Mouse (Mus musculus) liver, embryonic 13.5 days (tissue): ENCODE measurements around the gene Pafah1b1. TPM values are rescaled to one million over a fixed set of nuclear protein-coding genes. Genes with fewer than 3 reads are reported as not detected.
A peak's percentile ranks its signal among the peaks of the same experiment; 100 is the strongest.

ENCODE experiments used
- ATAC-seq: fragments of 200-750 bp; cut with Nextera tagmentation; 2 replicates; pipeline ENCODE4 v1.8.0; 2017; ENCODE audit warnings: low read depth, mild to moderate bottlenecking, moderate number of reproducible peaks, moderate library complexity
- DNase-seq: peaks from one replicate; pipeline ENCODE4 v3.0.0; 2022
- H3K27ac ChIP-seq: fragments of 300-500 bp; sonication (generic); 2 replicates; pipeline ENCODE4 v1.5.1; 2015; ENCODE audit warnings: moderate library complexity, mild to moderate bottlenecking, inconsistent platforms
- H3K27me3 ChIP-seq: fragments of 300-500 bp; sonication (generic); 2 replicates; pipeline ENCODE4 v1.6.1; 2015; ENCODE audit warnings: mild to moderate bottlenecking, inconsistent platforms
- H3K36me3 ChIP-seq: fragments of 300-500 bp; sonication (generic); 2 replicates; pipeline ENCODE4 v1.6.1; 2015; ENCODE audit warnings: mild to moderate bottlenecking, inconsistent platforms
- H3K4me1 ChIP-seq: fragments of 300-500 bp; sonication (generic); replicated peaks from 2 replicates; pipeline ENCODE4 v1.6.1; 2015; ENCODE audit warnings: inconsistent platforms
- H3K4me2 ChIP-seq: fragments of 300-500 bp; sonication (generic); 2 replicates; pipeline ENCODE4 v1.6.1; 2015; ENCODE audit warnings: inconsistent platforms, mild to moderate bottlenecking, moderate library complexity
- H3K4me3 ChIP-seq: fragments of 300-500 bp; sonication (generic); replicated peaks from 2 replicates; pipeline ENCODE4 v1.5.1; 2015; ENCODE audit warnings: mild to moderate bottlenecking, inconsistent platforms
- H3K9ac ChIP-seq: fragments of 300-500 bp; sonication (generic); 2 replicates; pipeline ENCODE4 v1.6.1; 2015; ENCODE audit warnings: mild to moderate bottlenecking, inconsistent platforms
- H3K9me3 ChIP-seq: fragments of 300-500 bp; sonication (generic); replicated peaks from 2 replicates; pipeline ENCODE4 v1.6.1; 2016; ENCODE audit warnings: inconsistent platforms
- WGBS: fragments of 180-500 bp; shearing (Covaris S2); methylation state at CpG from one replicate; pipeline ENCODE4 v1.1.7; 2015; ENCODE audit not compliant: insufficient replicate concordance; 5-methylcytosine and 5-hydroxymethylcytosine counted together
- polyA plus RNA-seq: library from polyadenylated mRNA; unstranded; fragments of >200 nt; fragmentation: Nextera tagmentation; extraction: Ambion mirVana; gene quantifications from 2 replicates; pipeline ENCODE4 v1.2.1, GENCODE M21; 2015

Gene Pafah1b1
- polyA plus RNA-seq, 1 experiment from 2014 or later, result 38.9 TPM

DNA sequence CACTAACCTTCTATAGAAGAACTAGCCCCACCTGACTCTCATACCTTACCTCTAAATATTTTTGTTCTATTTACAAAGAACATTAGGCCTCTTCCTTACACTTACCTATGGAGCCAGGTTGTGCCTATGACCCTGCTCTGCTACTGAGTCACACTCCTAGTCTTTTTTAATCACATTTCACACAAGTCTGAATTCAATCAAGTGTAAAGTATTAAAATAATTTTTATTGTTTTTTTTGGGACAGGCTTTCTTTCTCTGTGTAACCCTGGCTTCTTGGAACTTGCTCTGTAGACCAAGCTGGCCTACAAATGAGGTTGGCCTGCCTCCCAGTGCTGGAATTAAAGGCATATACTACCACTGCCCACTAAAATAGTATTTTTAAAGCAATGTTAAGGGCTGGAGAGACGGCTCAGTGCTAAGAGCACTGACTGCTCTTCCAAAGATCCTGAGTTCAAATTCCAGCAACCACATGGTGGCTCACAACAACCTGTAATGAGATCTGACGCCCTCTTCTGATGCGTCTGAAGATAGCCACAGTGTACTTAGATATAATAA lies 8.4 kb downstream of the Pafah1b1 start:
- H3K4me1 ChIP-seq, result peaks cover 53% of the 10 kb centered on the region
- no peak overlapping the region for H3K4me3 ChIP-seq
- H3K27ac ChIP-seq, result no peak overlapping the region
- no peak for DNase-seq
- no peak for ATAC-seq
- no peak overlapping the region for H3K4me2 ChIP-seq
- 79% methylated on average over 3 of the region's 3 CpGs for WGBS
- H3K9me3 ChIP-seq, result no peaks in the 10 kb centered on the region
- H3K9ac ChIP-seq, result no peak overlapping the region
- no peaks in the 10 kb centered on the region for H3K27me3 ChIP-seq
- H3K36me3 ChIP-seq, result peaks cover 8% of the 10 kb centered on the region; the same call in 1 of the 2 replicates

DNA sequence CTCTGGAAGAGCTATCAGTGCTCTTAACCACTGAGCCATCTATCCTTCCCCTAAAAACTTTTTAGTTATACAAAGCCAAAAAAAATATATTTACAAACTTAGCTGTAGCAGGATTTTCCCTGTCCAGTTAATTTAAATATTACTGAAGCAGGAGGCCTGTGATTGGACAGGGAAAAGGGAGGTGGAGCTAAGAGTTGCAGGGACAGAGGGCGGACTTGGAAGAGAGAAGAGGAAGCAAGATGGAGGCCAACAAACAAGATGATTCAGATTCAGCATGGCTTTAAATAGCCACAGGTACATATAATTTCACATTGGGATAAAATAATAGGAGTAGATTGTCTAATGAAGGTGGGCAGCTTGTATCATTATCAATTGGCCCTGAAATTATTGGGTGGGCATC lies 13.8 kb downstream of the Pafah1b1 start:
- WGBS, result 86% methylated on average over 1 of the region's 1 CpGs
- peaks cover 18% of the 10 kb centered on the region for H3K36me3 ChIP-seq
- no peak overlapping the region for H3K4me3 ChIP-seq
- H3K9ac ChIP-seq, result no peak overlapping the region
- no peaks in the 10 kb centered on the region for H3K9me3 ChIP-seq
- H3K27ac ChIP-seq, result no peak overlapping the region
- no peaks in the 10 kb centered on the region for H3K27me3 ChIP-seq
- DNase-seq (no peak), ATAC-seq (no peak)
- H3K4me2 ChIP-seq, result no peak overlapping the region
- H3K4me1 ChIP-seq, result peaks cover 42% of the 10 kb centered on the region

DNA sequence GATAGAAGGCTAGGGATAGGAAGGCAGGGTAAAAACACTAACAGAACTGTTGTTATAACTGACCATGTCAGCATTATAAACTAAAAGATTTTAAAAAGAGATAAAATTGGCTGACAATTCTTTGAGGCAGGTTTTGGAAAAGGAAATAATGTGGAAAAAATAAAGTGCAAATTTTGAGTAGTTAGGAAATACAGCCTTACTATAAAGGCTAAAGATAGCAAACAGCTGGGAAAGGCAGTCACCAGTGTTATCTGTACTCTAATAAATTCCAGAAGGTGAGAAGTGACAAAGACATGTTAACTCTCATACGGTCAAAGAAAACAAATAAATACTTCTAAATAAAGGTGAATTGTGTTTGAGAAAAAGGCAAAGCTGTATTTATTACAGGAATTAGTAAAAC lies 15.7 kb downstream of the Pafah1b1 start:
- WGBS, result 48% methylated on average over 1 of the region's 1 CpGs
- no peaks in the 10 kb centered on the region for H3K27me3 ChIP-seq
- ATAC-seq (no peak), DNase-seq (no peak)
- H3K9ac ChIP-seq, result no peak overlapping the region
- peaks cover 35% of the 10 kb centered on the region for H3K4me1 ChIP-seq
- H3K36me3 ChIP-seq, result peaks cover 16% of the 10 kb centered on the region; the same call in 1 of the 2 replicates
- H3K9me3 ChIP-seq, result no peaks in the 10 kb centered on the region
- no peak overlapping the region for H3K27ac ChIP-seq
- no peak overlapping the region for H3K4me2 ChIP-seq
- H3K4me3 ChIP-seq, result no peak overlapping the region

DNA sequence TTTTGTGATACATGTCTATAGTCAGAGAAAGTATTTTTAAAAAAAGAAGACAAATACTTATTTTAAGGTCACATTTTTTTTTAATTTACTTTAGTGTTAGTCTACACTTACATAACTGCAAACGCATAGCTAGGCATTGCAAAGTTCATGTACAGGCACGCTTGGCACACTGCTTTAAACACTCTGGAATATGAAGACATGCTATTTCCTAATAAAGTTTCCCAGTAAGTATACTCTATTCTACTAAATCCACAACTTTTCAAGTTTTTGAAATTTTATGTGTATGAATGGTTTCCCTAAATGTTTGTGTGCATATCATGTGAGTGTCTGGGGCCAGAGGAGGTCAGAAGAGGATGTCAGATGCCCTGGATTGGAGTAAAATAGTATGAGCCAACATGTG lies 20.4 kb downstream of the Pafah1b1 start:
- H3K27ac ChIP-seq, result no peak overlapping the region
- ATAC-seq (no peak), DNase-seq (no peak)
- H3K4me3 ChIP-seq, result no peak overlapping the region
- H3K4me2 ChIP-seq, result no peak overlapping the region
- no peaks in the 10 kb centered on the region for H3K9me3 ChIP-seq
- H3K27me3 ChIP-seq, result no peaks in the 10 kb centered on the region
- peaks cover 28% of the 10 kb centered on the region for H3K4me1 ChIP-seq
- 87% methylated on average over 2 of the region's 2 CpGs for WGBS
- H3K36me3 ChIP-seq, result peaks cover 12% of the 10 kb centered on the region
- no peak overlapping the region for H3K9ac ChIP-seq

DNA sequence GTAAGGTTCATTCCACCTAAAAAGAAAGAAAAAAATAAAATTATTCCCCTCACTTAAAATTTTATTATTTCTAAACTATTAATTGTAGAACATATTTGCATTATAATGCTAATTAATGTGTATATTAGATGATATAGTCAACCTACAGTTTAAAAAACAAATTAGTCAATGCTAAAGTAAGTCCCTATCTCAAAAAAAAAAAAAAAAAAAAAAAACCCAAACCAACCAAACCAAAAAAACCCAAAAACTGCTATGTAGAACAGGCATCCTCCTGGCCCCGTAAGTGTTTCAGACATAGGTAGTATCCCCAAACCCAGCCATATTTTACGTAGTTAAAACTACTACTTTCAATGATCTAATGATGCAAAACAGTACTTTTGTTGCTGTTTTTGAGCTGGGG lies 25.0 kb downstream of the Pafah1b1 start:
- no peaks in the 10 kb centered on the region for H3K9me3 ChIP-seq
- no peak overlapping the region for H3K4me3 ChIP-seq
- 98% methylated on average over 2 of the region's 2 CpGs for WGBS
- no peak overlapping the region for H3K27ac ChIP-seq
- H3K4me2 ChIP-seq, result no peak overlapping the region
- peaks cover 42% of the 10 kb centered on the region for H3K36me3 ChIP-seq
- no peaks in the 10 kb centered on the region for H3K27me3 ChIP-seq
- no peak overlapping the region for H3K9ac ChIP-seq
- DNase-seq, result no peak
- H3K4me1 ChIP-seq, result peaks cover 11% of the 10 kb centered on the region
- no peak for ATAC-seq

DNA sequence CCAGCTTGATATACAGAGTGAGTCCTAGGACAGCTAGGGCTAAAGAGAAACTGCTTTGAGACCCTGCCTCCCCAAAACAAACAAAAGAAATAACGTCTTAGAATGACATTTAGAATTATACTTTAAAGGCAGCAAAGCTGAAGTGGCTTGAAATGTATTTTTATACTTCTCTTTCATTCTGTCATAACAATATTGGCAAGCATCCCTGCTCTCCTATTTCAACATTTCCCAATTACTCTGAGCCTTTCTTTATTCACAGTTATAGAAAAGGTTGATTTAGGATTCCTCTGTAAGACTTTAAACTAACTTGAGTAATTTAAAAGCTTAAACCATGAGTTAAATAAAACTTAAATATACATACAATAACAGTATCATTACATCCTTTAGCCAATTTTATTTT lies 32.3 kb downstream of the Pafah1b1 start:
- Histone ChIP-seq H3K4me3 (no peak overlapping the region), H3K27me3 (no peaks in the 10 kb centered on the region), H3K9ac (no peak overlapping the region), H3K36me3 (peaks cover 58% of the 10 kb centered on the region), H3K9me3 (no peaks in the 10 kb centered on the region), H3K4me2 (no peak overlapping the region), H3K4me1 (peaks cover 3% of the 10 kb centered on the region), H3K27ac (no peak overlapping the region)
- ATAC-seq (no peak), DNase-seq (no peak)
- WGBS, result 65% methylated on average over 1 of the region's 1 CpGs

DNA sequence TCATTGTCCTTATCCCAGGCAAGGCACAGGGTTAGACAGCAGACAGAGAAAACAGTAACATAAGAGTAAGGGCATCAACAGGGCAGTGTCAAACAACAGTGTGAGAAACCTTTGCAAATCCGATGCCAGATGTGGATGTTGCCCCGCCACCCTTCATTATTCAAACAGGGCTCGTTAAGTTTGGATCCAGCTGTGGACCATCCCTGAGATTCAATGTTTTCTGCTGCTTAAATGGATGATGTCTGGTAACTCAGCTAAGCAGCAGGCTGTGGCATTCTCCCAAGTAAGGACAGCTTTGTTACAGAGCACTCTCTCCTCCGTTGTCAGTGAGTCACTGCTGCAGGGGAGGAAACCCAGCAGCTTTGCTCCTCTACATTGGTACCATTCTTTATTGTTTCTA lies 49.3 kb downstream of the Pafah1b1 start:
- Histone ChIP-seq H3K27me3 (no peaks in the 10 kb centered on the region), H3K9ac (no peak overlapping the region), H3K4me3 (no peak overlapping the region), H3K4me1 (peaks cover 26% of the 10 kb centered on the region), H3K9me3 (no peaks in the 10 kb centered on the region), H3K36me3 (peaks cover 74% of the 10 kb centered on the region), H3K27ac (peak overlapping the region; percentile 34), H3K4me2 (no peak overlapping the region)
- ATAC-seq, result no peak
- DNase-seq, result no peak
- 83% methylated on average over 4 of the region's 4 CpGs for WGBS

DNA sequence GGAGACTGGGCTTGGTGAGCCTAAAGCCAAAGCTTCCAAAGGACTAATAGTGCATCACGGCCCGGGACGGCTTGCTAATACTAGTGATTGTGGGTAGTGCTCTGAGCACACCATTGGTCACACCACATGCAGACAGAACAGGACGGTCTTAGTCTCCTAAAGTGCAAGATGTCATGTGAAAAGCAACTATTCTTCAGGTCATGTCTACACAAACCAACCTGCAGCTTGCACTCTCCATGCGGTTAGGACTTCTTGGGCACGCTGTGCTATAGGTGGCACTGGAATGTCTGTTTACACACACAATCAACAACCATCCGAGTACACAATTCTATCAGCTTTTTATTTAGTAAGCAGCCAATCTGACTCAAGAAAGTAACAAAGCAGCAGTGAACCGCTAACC lies 49.8 kb downstream of the Pafah1b1 start:
- H3K36me3 ChIP-seq, result peaks cover 74% of the 10 kb centered on the region
- DNase-seq, result no peak

DNA sequence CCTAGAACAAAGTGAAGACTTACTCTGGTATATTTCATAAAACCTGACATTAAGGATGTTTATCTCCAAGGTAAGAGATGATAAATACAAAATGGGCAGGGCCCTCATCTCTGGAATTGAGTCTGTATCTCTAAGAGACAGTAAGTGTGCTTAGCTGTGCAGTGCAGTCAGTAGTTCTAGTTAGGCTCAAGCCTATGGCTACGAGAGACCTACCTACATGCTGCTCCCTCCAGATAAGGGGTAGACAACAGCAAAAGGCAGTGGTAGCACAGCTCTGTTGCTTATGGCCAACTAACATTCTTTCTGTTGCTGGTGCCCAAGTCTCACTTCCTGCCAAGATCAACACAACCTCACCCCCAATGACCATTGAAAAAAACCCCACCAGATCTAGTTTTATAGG lies 50.9 kb downstream of the Pafah1b1 start:
- H3K27ac ChIP-seq, result peak overlapping the region; percentile 74
- ATAC-seq, result peak; percentile 98
- peak; percentile 61 for DNase-seq
- H3K9ac ChIP-seq, result 0 out of 2 replicates have a peak overlapping the region, but pooled peaks have one; percentile 18
- H3K9me3 ChIP-seq, result no peaks in the 10 kb centered on the region
- H3K4me2 ChIP-seq, result no peak overlapping the region
- peaks cover 26% of the 10 kb centered on the region for H3K4me1 ChIP-seq
- 9% methylated on average over 1 of the region's 1 CpGs for WGBS
- no peaks in the 10 kb centered on the region for H3K27me3 ChIP-seq
- H3K36me3 ChIP-seq, result peaks cover 74% of the 10 kb centered on the region
- H3K4me3 ChIP-seq, result no peak overlapping the region

More for the DNA sequence above, 49.8 kb downstream of the Pafah1b1 start:
- Histone ChIP-seq H3K27ac (peak overlapping the region; percentile 34), H3K9me3 (no peaks in the 10 kb centered on the region), H3K9ac (no peak overlapping the region), H3K4me1 (peaks cover 26% of the 10 kb centered on the region), H3K27me3 (no peaks in the 10 kb centered on the region), H3K4me2 (no peak overlapping the region), H3K4me3 (no peak overlapping the region)
- no peak for ATAC-seq
- WGBS, result 93% methylated on average over 8 of the region's 8 CpGs

DNA sequence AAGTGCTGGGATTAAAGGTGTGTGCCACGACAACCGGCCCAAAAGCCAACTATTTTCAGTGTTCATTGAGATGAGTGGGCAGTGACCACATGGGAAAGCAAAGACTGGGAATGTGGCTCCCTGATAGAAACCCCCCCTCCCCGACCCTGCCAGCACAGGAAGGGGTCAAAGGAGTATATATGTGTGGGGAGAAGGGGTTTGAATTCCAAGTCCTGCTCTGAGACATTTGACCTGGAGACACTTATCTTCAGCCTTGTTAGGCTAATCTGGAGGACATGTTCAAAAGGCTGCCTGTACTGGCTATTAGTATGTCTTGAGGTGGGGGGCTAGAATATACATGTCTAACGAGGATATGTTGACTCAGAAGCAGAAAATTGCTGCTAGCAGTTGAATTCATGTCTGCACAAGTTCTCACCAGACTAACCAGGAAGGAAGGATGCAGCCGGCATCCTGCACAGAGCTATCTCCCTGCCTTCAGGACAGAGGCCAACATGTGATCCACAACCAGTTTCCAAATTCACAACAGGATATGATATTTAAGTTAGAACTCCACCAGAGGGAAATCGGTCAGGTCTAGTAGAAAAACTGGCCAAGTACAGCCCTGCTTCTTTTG lies 51.5 kb downstream of the Pafah1b1 start:
- H3K4me1 ChIP-seq, result peaks cover 26% of the 10 kb centered on the region
- WGBS, result 53% methylated on average over 6 of the region's 6 CpGs
- 0 out of 2 replicates have a peak overlapping the region, but pooled peaks have one; percentile 18 for H3K9ac ChIP-seq
- H3K4me2 ChIP-seq, result peak overlapping the region; percentile 8; the same call in 1 of the 2 replicates
- H3K4me3 ChIP-seq, result no peak overlapping the region
- no peaks in the 10 kb centered on the region for H3K9me3 ChIP-seq
- H3K27ac ChIP-seq, result peak overlapping the region; percentile 74
- ATAC-seq (peak; percentile 18; the same call in 1 of the 2 replicates), DNase-seq (no peak)
- no peaks in the 10 kb centered on the region for H3K27me3 ChIP-seq
- H3K36me3 ChIP-seq, result peaks cover 74% of the 10 kb centered on the region

DNA sequence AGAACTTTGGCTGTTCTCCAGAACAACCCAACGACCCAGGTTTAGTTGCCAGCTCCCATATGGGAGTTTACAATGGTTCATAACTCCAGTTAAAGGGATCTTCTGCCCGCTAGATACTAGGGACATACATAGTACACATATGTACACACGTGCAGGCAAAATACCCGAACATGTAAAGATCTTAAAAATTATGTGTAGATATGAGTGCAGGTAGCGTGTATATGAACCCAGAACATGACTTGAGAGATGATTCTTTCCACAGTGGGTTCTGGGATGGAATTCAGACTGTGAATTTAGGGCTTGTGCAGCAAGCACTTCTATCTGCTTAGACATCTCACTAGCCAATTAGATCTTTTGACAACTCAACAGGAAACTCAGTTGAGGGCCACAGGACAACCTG lies 52.6 kb downstream of the Pafah1b1 start:
- Histone ChIP-seq H3K27ac (no peak overlapping the region), H3K9me3 (no peaks in the 10 kb centered on the region), H3K36me3 (peaks cover 75% of the 10 kb centered on the region), H3K4me1 (peaks cover 26% of the 10 kb centered on the region), H3K4me2 (no peak overlapping the region), H3K4me3 (no peak overlapping the region), H3K9ac (no peak overlapping the region), H3K27me3 (no peaks in the 10 kb centered on the region)
- WGBS, result 86% methylated on average over 5 of the region's 5 CpGs
- ATAC-seq (no peak), DNase-seq (no peak)

DNA sequence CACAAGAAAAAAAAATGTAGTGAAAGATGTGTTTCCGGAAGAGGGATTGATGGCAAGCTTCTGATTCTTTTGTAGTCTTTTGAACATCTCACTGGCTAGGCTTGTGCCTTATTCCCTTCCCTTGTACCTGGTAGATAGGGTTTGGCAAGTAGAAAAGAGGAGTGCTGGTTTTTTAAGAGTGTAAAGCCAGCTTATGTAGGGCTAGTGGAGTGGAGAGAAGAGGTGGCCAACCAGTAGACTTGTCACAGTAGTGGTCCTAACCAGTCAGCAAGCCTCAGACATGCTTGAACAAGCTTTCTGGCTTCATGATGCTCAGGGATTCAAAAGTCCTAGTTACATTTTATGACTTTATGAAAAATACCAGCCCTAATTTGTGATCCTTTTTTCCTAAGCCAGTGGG lies 53.5 kb downstream of the Pafah1b1 start:
- peaks cover 26% of the 10 kb centered on the region for H3K4me1 ChIP-seq
- no peak overlapping the region for H3K9ac ChIP-seq
- 88% methylated on average over 1 of the region's 1 CpGs for WGBS
- ATAC-seq (no peak), DNase-seq (no peak)
- no peak overlapping the region for H3K4me3 ChIP-seq
- H3K27me3 ChIP-seq, result no peaks in the 10 kb centered on the region
- H3K27ac ChIP-seq, result peak overlapping the region; percentile 43; the same call in 1 of the 2 replicates
- H3K9me3 ChIP-seq, result no peaks in the 10 kb centered on the region
- no peak overlapping the region for H3K4me2 ChIP-seq
- H3K36me3 ChIP-seq, result peaks cover 77% of the 10 kb centered on the region
